Mouse (Mus musculus): Measurements from ENCODE around the gene Itgae. TPM values are rescaled to one million over a fixed set of nuclear protein-coding genes. Genes with fewer than 3 reads are reported as not detected.
A peak's percentile ranks its signal among the peaks of the same experiment; 100 is the strongest.
"Not testable (repeated sequence)": the region's sequence is repeated elsewhere in the genome, so short reads cannot be mapped to it uniquely, and the experiment has no call there.

Gene Itgae
- polyA plus RNA-seq, 1 experiment from 2014 or later: 0.30 TPM

DNA sequence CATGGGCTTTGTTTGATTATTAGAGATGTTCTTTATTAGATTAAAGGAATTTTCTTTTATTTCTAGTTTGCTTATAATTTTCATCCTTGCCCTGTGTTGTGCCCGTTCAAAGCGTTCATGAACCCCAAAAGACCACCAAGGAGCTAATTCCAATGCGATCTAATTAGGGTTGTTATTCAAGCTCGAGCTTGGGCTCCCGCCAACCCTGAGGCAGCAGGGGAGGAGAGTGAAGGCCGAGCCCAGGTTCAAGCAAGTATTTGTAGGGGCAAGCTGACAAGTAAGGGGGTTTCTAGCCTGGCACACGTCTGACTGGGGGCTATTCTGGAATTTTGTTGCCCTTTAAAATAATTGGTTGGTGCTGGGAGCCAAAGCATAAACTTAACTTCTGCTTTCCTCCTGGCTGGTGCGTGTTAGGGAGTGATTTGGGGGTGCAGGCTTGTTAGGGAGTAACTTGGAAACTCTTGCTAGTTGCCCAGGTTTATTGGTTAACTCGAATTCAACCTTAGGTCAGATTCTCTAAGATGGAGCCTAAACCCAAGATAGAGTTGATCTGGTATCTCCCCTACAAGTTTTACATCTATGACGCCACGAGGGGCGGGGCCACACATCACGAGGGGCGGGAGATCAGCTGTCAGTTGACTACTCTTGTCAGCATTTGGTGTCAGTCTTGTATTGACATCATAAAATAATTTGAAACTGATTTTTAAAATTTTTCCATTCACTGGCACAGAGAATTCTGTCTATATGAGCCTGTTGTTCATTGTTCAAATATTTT lies 9.8 kb downstream of the Itgae start:
- no peaks in the 10 kb centered on the region for H3K36me3 ChIP-seq (ENCODE audit: control insufficient read depth, insufficient read depth)
- no peak overlapping the region for H3K4me3 ChIP-seq (ENCODE audit: low read depth, low read length)
- H3K9ac ChIP-seq (ENCODE audit: low read depth, low read length): no peak overlapping the region
- no peak for TF ChIP-seq CTCF (IDR thresholded peaks at IDR 0.05; ENCODE audit: low read depth)
- no peaks in the 10 kb centered on the region for H3K4me1 ChIP-seq (replicated peaks; ENCODE audit: control insufficient read depth, insufficient read depth, low read length)
- H3K27ac ChIP-seq (ENCODE audit: low read depth, low read length): no peak overlapping the region
- no peaks in the 10 kb centered on the region for H3K9me3 ChIP-seq (ENCODE audit: control insufficient read depth)
- H3K27me3 ChIP-seq (replicated peaks; ENCODE audit: control insufficient read depth, insufficient read depth, low read length): no peaks in the 10 kb centered on the region
- WGBS: 74% methylated on average over 14 of the region's 14 CpGs
- no peak for ATAC-seq
- H3K4me2 ChIP-seq (replicated peaks; ENCODE audit: low read depth): no peak overlapping the region

DNA sequence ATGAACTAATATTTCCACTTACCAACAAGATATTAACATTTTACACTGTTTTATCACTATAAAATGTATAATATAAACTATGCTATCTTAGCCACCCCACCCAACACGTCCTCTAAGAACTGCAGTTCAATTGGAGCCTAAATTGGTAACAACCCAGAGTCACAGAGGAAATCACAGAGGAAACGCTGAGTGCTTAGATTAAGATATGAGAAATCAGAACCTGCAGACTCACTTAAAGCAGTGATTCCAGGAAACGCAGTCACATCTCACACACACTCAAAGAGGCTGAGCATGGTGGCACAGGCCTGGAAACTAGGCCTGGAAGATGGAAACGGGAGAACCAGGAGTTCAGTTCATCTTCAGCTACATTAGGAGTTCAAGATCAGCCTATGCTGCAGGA lies 10.9 kb downstream of the Itgae start:
- 80% methylated on average over 4 of the region's 4 CpGs for WGBS
- no peak overlapping the region for H3K4me3 ChIP-seq (ENCODE audit: low read depth, low read length)
- no peak overlapping the region for H3K27ac ChIP-seq (ENCODE audit: low read depth, low read length)
- no peak overlapping the region for H3K9ac ChIP-seq (ENCODE audit: low read depth, low read length)
- no peaks in the 10 kb centered on the region for H3K9me3 ChIP-seq (ENCODE audit: control insufficient read depth)
- no peak for ATAC-seq
- H3K36me3 ChIP-seq (ENCODE audit: control insufficient read depth, insufficient read depth): no peaks in the 10 kb centered on the region
- no peaks in the 10 kb centered on the region for H3K4me1 ChIP-seq (replicated peaks; ENCODE audit: control insufficient read depth, insufficient read depth, low read length)
- H3K4me2 ChIP-seq (replicated peaks; ENCODE audit: low read depth): no peak overlapping the region
- no peak for TF ChIP-seq CTCF (IDR thresholded peaks at IDR 0.05; ENCODE audit: low read depth)
- no peaks in the 10 kb centered on the region for H3K27me3 ChIP-seq (replicated peaks; ENCODE audit: control insufficient read depth, insufficient read depth, low read length)

DNA sequence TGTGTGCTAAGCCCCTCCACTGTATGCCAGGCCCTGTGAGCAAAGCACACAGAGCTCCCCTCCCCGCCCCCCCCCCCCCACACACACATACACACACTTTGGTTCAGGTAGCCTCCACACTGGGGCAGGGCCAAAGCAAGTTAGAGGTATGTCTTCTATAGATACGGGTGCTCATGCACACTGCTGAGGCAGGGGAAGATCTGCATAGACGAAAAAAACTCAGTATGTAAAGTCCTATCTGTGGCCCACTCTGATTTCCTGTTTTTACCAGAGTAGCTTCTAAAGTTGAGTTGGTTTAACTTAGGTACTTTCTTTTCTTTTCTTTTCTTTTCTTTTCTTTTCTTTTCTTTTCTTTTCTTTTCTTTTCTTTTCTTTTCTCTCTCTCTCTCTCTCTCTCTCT lies 14.9 kb downstream of the Itgae start:
- ATAC-seq: no peak
- H3K4me3 ChIP-seq (ENCODE audit: low read depth, low read length): no peak overlapping the region
- no peak overlapping the region for H3K27ac ChIP-seq (ENCODE audit: low read depth, low read length)
- no peak for TF ChIP-seq CTCF (IDR thresholded peaks at IDR 0.05; ENCODE audit: low read depth)
- no peak overlapping the region for H3K9ac ChIP-seq (ENCODE audit: low read depth, low read length)
- H3K9me3 ChIP-seq (ENCODE audit: control insufficient read depth): no peaks in the 10 kb centered on the region
- H3K27me3 ChIP-seq (replicated peaks; ENCODE audit: control insufficient read depth, insufficient read depth, low read length): no peaks in the 10 kb centered on the region
- H3K4me1 ChIP-seq (replicated peaks; ENCODE audit: control insufficient read depth, insufficient read depth, low read length): no peaks in the 10 kb centered on the region
- no peak overlapping the region for H3K4me2 ChIP-seq (replicated peaks; ENCODE audit: low read depth)
- no peaks in the 10 kb centered on the region for H3K36me3 ChIP-seq (ENCODE audit: control insufficient read depth, insufficient read depth)
- 50% methylated on average over 3 of the region's 3 CpGs for WGBS

DNA sequence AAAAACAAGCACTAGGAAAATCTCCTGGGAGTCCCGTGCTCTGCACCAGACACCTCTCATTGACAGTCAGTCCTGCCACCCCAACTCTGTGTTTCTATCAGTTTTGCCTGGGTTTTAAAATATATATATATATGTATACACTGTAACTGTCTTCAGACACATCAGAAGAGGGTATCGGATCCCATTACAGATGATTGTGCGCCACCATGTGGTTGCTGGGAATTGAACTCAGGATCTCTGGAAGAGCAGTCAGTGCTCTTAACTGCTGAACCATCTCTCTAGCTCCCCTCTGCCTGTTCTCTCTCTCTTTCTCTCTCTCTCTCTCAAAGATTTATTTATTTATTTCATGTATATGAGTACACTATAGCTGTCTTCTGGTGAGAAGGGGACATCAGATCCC lies 17.0 kb downstream of the Itgae start:
- not testable (repeated sequence) for H3K4me1 ChIP-seq (replicated peaks; ENCODE audit: control insufficient read depth, insufficient read depth, low read length); H3K4me3 ChIP-seq (ENCODE audit: low read depth, low read length); H3K9ac ChIP-seq (ENCODE audit: low read depth, low read length); H3K4me2 ChIP-seq (replicated peaks; ENCODE audit: low read depth); H3K27me3 ChIP-seq (replicated peaks; ENCODE audit: control insufficient read depth, insufficient read depth, low read length); H3K36me3 ChIP-seq (ENCODE audit: control insufficient read depth, insufficient read depth); H3K9me3 ChIP-seq (ENCODE audit: control insufficient read depth); ATAC-seq; H3K27ac ChIP-seq (ENCODE audit: low read depth, low read length)
- peak; percentile 59 for TF ChIP-seq CTCF (IDR thresholded peaks at IDR 0.05; ENCODE audit: low read depth)
- WGBS: 43% methylated on average over 3 of the region's 3 CpGs

DNA sequence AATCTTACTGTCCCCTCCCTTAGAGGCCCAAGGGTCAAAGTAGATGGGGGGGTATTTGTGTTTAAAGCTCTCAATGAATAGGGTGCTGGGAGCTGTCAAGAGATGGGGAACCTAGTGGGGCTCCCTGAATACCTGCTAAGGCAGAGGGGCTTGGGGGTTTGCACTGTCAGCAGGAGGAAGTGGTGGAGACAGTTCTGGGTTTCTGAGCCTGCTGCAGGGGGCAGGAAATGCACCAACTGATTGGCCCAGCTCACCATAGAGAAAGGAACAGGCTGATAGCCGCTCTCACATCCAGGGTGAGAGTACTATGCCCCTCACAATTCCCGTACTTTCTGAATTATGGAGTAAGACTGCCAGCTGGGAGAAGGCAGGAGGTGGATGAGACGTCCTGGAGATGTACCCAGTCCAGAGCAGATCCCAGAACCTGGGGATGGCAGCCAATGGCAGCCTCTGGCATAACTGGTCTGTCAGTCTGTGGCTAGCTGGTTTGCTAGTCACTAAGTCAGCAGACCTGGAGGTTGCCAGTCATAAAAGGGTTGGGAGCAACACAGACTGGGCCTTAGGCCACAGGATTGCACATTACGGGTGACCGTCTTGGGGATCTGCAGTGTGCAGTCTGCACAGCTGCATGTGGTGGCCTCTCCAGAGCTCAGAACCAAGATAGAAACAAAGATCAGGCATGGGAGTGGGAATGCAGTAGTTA lies 18.0 kb downstream of the Itgae start:
- Histone ChIP-seq H3K36me3 (ENCODE audit: control insufficient read depth, insufficient read depth) (no peaks in the 10 kb centered on the region), H3K4me1 (replicated peaks; ENCODE audit: control insufficient read depth, insufficient read depth, low read length) (no peaks in the 10 kb centered on the region), H3K4me2 (replicated peaks; ENCODE audit: low read depth) (no peak overlapping the region), H3K9ac (ENCODE audit: low read depth, low read length) (no peak overlapping the region), H3K27ac (ENCODE audit: low read depth, low read length) (no peak overlapping the region), H3K27me3 (replicated peaks; ENCODE audit: control insufficient read depth, insufficient read depth, low read length) (no peaks in the 10 kb centered on the region), H3K9me3 (ENCODE audit: control insufficient read depth) (no peaks in the 10 kb centered on the region), H3K4me3 (ENCODE audit: low read depth, low read length) (no peak overlapping the region)
- no peak for ATAC-seq
- TF ChIP-seq CTCF (IDR thresholded peaks at IDR 0.05; ENCODE audit: low read depth): no peak
- WGBS: 76% methylated on average over 5 of the region's 5 CpGs

DNA sequence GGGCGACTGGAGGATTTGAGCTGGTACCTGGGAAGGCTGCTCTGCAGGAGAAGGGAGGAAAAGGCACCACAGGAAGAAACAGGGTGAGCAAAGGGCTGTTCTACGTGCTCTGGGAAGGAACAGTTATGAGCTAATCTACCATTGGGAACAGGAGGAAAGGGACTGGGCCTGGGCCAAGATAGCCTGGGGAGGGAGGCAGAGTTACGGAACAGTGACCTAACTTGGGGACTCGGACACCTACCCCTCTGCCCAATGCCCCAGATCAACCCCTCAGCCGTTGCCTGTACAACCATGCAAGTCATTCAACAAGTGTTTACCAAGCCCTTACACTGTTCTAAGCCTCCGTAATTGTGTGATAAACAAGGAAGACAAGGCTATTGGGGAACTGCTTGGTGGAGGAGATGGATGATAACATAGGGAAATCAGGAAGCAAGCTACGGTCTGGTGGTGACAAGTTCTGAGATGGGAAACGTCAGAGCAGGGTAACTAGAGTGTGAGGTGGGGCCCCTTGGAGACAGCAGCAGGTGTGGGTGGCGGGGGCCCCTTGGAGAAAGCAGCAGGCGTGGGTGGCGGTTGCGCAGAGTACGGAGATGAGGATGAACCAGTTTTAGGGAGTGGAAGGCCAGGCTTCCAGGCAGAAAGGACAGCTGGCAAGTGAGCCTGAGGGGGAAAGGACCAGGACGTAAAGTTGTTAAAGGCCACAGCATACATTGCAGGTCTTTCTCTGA lies 18.7 kb downstream of the Itgae start:
- Histone ChIP-seq H3K27ac (ENCODE audit: low read depth, low read length) (no peak overlapping the region), H3K4me2 (replicated peaks; ENCODE audit: low read depth) (no peak overlapping the region), H3K4me1 (replicated peaks; ENCODE audit: control insufficient read depth, insufficient read depth, low read length) (no peaks in the 10 kb centered on the region), H3K36me3 (ENCODE audit: control insufficient read depth, insufficient read depth) (no peaks in the 10 kb centered on the region), H3K9me3 (ENCODE audit: control insufficient read depth) (no peaks in the 10 kb centered on the region), H3K4me3 (ENCODE audit: low read depth, low read length) (no peak overlapping the region), H3K27me3 (replicated peaks; ENCODE audit: control insufficient read depth, insufficient read depth, low read length) (no peaks in the 10 kb centered on the region), H3K9ac (ENCODE audit: low read depth, low read length) (no peak overlapping the region)
- ATAC-seq: no peak
- no peak for TF ChIP-seq CTCF (IDR thresholded peaks at IDR 0.05; ENCODE audit: low read depth)
- 66% methylated on average over 14 of the region's 14 CpGs for WGBS

Measured in intestine, postnatal 0 days (tissue).